Mouse (Mus musculus) lung, postnatal 0 days (tissue): ENCODE results near the gene Olfr372.
"Not testable (repeated sequence)": the region's sequence is repeated elsewhere in the genome, so short reads cannot be mapped to it uniquely, and the experiment has no call there.

Experiments
- CTCF ChIP-seq: IDR thresholded peaks from 2 replicates; pipeline ENCODE4 v1.5.1; 2016; ENCODE audit warnings: antibody characterized with exemption, mild to moderate bottlenecking
- EP300 ChIP-seq: IDR thresholded peaks from 2 replicates; pipeline ENCODE4 v1.6.1; 2016; ENCODE audit warnings: antibody characterized with exemption, mild to moderate bottlenecking, control low read depth

DNA sequence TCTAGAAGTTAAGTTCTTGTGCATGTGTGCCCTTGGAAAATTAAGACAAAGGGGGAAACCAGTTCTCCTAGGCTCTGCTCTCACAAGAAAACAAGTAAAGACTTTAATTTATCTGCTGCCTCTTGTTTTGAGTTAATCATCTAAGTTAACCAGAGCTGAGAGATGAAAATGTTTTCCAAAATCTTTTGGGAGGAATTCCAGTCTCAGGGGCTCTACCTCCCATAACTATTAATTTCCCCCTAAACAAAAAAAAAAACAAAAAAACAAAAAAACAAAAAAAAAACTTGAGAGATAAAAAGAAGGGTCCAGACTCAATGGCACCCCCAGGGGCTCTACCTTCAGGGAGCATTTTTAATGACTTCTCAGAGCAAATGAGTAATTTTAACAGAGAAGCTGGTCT, 41.9 kb downstream of the Olfr372 start, which contains the start of gene Olfr373:
- TF ChIP-seq CTCF, EP300: not testable (repeated sequence)
